8 mouse cellular contexts compared by ENCODE assay signal in genomic region chr1:135146946-135147701, GRCm38 (mm10). TPM values are rescaled to one million over a fixed set of nuclear protein-coding genes. Genes with fewer than 3 reads are reported as not detected.
DNase-seq lines count a peak whose midpoint lies in the region; ATAC-seq and TF ChIP-seq lines count a peak whose summit lies in the region.

No protein-coding gene starts in this region.

- WGBS in hindbrain, postnatal 0 days, result under 1% methylated on average over 62 of the region's 69 CpGs

- peaks cover 4% of the 10 kb centered on the region; the same call in 1 of the 2 replicates for H3K36me3 ChIP-seq in hindbrain, postnatal 0 days (ENCODE audit: insufficient read depth, low read length)

- H3K4me2 ChIP-seq in hindbrain, postnatal 0 days (ENCODE audit: low read depth, low read length), result peak overlapping the region; percentile 87

- peak overlapping the region; percentile 100 for H3K9ac ChIP-seq in hindbrain, postnatal 0 days (replicated peaks; ENCODE audit: low read length)

- no peaks in the 10 kb centered on the region for H3K9me3 ChIP-seq in hindbrain, postnatal 0 days (ENCODE audit: low read length)

- peak overlapping the region; percentile 99 for H3K4me3 ChIP-seq in hindbrain, postnatal 0 days (ENCODE audit: low read length)
- peak overlapping the region; percentile 75 for H3K4me3 ChIP-seq in left cerebral cortex, adult 2 months

- peak; percentile 78 for DNase-seq in ZHBTc4 (ENCODE audit: low read depth, low spot score)
- peak; percentile 77 to 82 for DNase-seq in gastrocnemius, adult 8-10 months (ENCODE audit: low spot score in 2 of 2)
- peak; percentile 87 for DNase-seq in hindbrain, postnatal 0 days (ENCODE audit: low spot score)
- DNase-seq in left cerebral cortex, adult 2 months (ENCODE audit: extremely low spot score in 1 of 2, low spot score in 2 of 2), result peak; percentile 67 to 74
- DNase-seq in retina, postnatal 7 days (ENCODE audit: low read depth, low spot score), result peak; percentile 34
- DNase-seq in urinary bladder, adult 18-20 months (ENCODE audit: low spot score in 2 of 2), result peak; percentile 77 to 80

- peak; percentile 73 for ATAC-seq in common myeloid progenitor, adult 5-6 weeks (replicated peaks; ENCODE audit: low read depth, poor library complexity, severe bottlenecking)
- peak; percentile 79 for ATAC-seq in hindbrain, postnatal 0 days
- ATAC-seq in megakaryocyte, adult 5-6 weeks (ENCODE audit: poor library complexity, severe bottlenecking), result peak; percentile 86

- TF ChIP-seq CTCF in hindbrain, postnatal 0 days (IDR thresholded peaks at IDR 0.05; ENCODE audit: low read depth), result no peak
- no peak for TF ChIP-seq CTCF in left cerebral cortex, adult 2 months (IDR thresholded peaks at IDR 0.05)

- H3K27ac ChIP-seq in hindbrain, postnatal 0 days, result peak overlapping the region; percentile 98
- peak overlapping the region; percentile 98 for H3K27ac ChIP-seq in left cerebral cortex, adult 2 months

- H3K27me3 ChIP-seq in hindbrain, postnatal 0 days (ENCODE audit: insufficient read depth, low read length), result no peaks in the 10 kb centered on the region

- intact Hi-C loops in left cerebral cortex, adult 2 months (cut with DNase I), result loop anchor here (2.0 kb wide), 1 partner anchor 222 kb away; no protein-coding TSS in a partner anchor

- H3K4me1 ChIP-seq in hindbrain, postnatal 0 days (ENCODE audit: insufficient read depth, low read length), result peaks cover 18% of the 10 kb centered on the region; the same call in 1 of the 2 replicates

RNA-seq across cellular contexts. Expression of gene Arl8a, which starts 0.5 kb away (rescaled TPM):
- total RNA-seq in common myeloid progenitor, adult 5-6 weeks (2017), result 16.2 and 16.4 TPM in 2 replicates
- total RNA-seq in gastrocnemius, adult 8-10 months (2022), result 10 to 100 TPM; 16.6 to 19.3 (median 18.0) TPM
- total RNA-seq in hindbrain, postnatal 0 days (2014; rRNA removed), result 251 and 277 TPM in 2 replicates
- polyA plus RNA-seq in hindbrain, postnatal 0 days (2015; fragmentation: Nextera tagmentation; extraction: Ambion mirVana), result 329 and 369 TPM in 2 replicates
- 100 to 1,000 TPM; 262 to 263 TPM for total RNA-seq in left cerebral cortex, adult 2 months (2021)
- total RNA-seq in megakaryocyte, adult 5-6 weeks (2015), result 83.3 and 93.2 TPM in 2 replicates
- 37.1 and 49.1 TPM in 2 replicates for total RNA-seq in megakaryocyte, adult 5-6 weeks (2017)

RNA-seq across cellular contexts. Expression of gene Ptpn7, which starts 14.6 kb away (rescaled TPM):
- total RNA-seq in common myeloid progenitor, adult 5-6 weeks (2017), result 92.4 and 105 TPM in 2 replicates
- under 1 TPM; 0.12 to 0.22 (median 0.15) TPM for total RNA-seq in gastrocnemius, adult 8-10 months (2022)
- 0.10 and 0.54 TPM in 2 replicates for total RNA-seq in hindbrain, postnatal 0 days (2014; rRNA removed)
- 0.10 and 0.11 TPM in 2 replicates for polyA plus RNA-seq in hindbrain, postnatal 0 days (2015; fragmentation: Nextera tagmentation; extraction: Ambion mirVana)
- under 1 TPM; 0.09 to 0.37 TPM for total RNA-seq in left cerebral cortex, adult 2 months (2021)
- 25.5 and 29.5 TPM in 2 replicates for total RNA-seq in megakaryocyte, adult 5-6 weeks (2015)
- 49.7 and 54.2 TPM in 2 replicates for total RNA-seq in megakaryocyte, adult 5-6 weeks (2017)

RNA-seq across cellular contexts. Expression of gene Gpr37l1, which starts 20.4 kb away (rescaled TPM):
- total RNA-seq in common myeloid progenitor, adult 5-6 weeks (2017), result not detected in 2 replicates
- under 1 TPM; 0.15 to 0.36 (median 0.27) TPM for total RNA-seq in gastrocnemius, adult 8-10 months (2022)
- total RNA-seq in hindbrain, postnatal 0 days (2014; rRNA removed), result 42.6 and 66.3 TPM in 2 replicates
- 24.9 and 32.1 TPM in 2 replicates for polyA plus RNA-seq in hindbrain, postnatal 0 days (2015; fragmentation: Nextera tagmentation; extraction: Ambion mirVana)
- total RNA-seq in left cerebral cortex, adult 2 months (2021), result 100 to 1,000 TPM; 168 to 183 TPM
- not detected in 2 replicates for total RNA-seq in megakaryocyte, adult 5-6 weeks (2015)
- not detected in 2 replicates for total RNA-seq in megakaryocyte, adult 5-6 weeks (2017)

RNA-seq across cellular contexts. Expression of gene Lgr6, which starts 42.0 kb away (rescaled TPM):
- total RNA-seq in common myeloid progenitor, adult 5-6 weeks (2017), result 0.05 TPM in 1 of 2 replicates, not detected in the other
- under 1 TPM; 0.11 to 0.19 (median 0.17) TPM for total RNA-seq in gastrocnemius, adult 8-10 months (2022)
- total RNA-seq in hindbrain, postnatal 0 days (2014; rRNA removed), result 4.6 and 5.0 TPM in 2 replicates
- 2.7 and 3.1 TPM in 2 replicates for polyA plus RNA-seq in hindbrain, postnatal 0 days (2015; fragmentation: Nextera tagmentation; extraction: Ambion mirVana)
- total RNA-seq in left cerebral cortex, adult 2 months (2021), result 1 to 10 TPM; 1.6 to 1.9 TPM
- not detected in 2 replicates for total RNA-seq in megakaryocyte, adult 5-6 weeks (2015)
- total RNA-seq in megakaryocyte, adult 5-6 weeks (2017), result not detected in 2 replicates

Comparison
In these comparisons a context has a peak if more than half of its experiments do, and no peak if none do; other contexts are left out.
1. Peak in every context shown above with its lines: DNase-seq, ATAC-seq, H3K4me3 ChIP-seq and H3K27ac ChIP-seq.
2. DNase-seq: peak in every context shown above with its lines; median percentile 87 in hindbrain, postnatal 0 days; 80 in gastrocnemius, adult 8-10 months; 78 in urinary bladder, adult 18-20 months; 78 in ZHBTc4; 70 in left cerebral cortex, adult 2 months; 34 in retina, postnatal 7 days.
3. RNA of gene Ptpn7, which starts 14.6 kb away (total RNA-seq): 92.4 to 105 TPM in common myeloid progenitor, adult 5-6 weeks and 25.5 to 54.2 TPM in megakaryocyte, adult 5-6 weeks; 0.09 to 0.37 TPM in left cerebral cortex, adult 2 months, 0.12 to 0.22 TPM in gastrocnemius, adult 8-10 months and 0.10 to 0.54 TPM in hindbrain, postnatal 0 days; every median in the first group is over 10 times any median in the second.
4. RNA of gene Gpr37l1, which starts 20.4 kb away (total RNA-seq): 168 to 183 TPM in left cerebral cortex, adult 2 months and 42.6 to 66.3 TPM in hindbrain, postnatal 0 days; 0.15 to 0.36 TPM in gastrocnemius, adult 8-10 months, not detected in common myeloid progenitor, adult 5-6 weeks and not detected in megakaryocyte, adult 5-6 weeks; every median in the first group is over 10 times any median in the second.